Mouse (Mus musculus) yolk sac, embryonic 10.5 days (tissue): ENCODE results near the gene Xaf1.

Experiments used
- DNase-seq: peaks from one replicate; pipeline ENCODE4 v3.0.0-alpha.2; 2017; ENCODE audit warnings: low spot score

Gene Xaf1

GRCm38 (mm10) chr11:72301334-72301733, at the start of gene Xaf1:
TSS of gene Xaf1 (plus strand) at chr11:72301629.
- peak; percentile 15 for DNase-seq

GRCm38 (mm10) chr11:72255629-72256028, 45.8 kb upstream of the Xaf1 start:
- DNase-seq: no peak

DNA sequence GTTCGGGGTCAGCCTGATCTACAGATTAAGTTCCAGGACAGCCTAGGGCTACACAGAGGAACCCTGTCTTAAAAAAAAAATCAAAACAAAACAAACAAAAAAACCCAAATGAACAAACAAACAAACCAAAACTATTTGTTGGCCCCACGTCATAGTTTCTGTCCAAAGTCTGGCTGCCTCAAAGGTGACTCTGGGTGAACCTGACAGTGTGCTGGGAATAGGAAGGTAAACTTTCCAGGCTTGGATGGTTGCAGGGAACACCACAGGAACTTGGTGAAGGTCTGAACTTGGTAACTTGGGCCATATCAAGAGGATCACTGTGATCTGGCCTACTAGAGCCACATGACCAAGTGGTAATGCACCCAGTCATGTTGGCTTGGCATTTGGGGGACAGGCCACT, 45.0 kb upstream of the Xaf1 start:
- no peak for DNase-seq

DNA sequence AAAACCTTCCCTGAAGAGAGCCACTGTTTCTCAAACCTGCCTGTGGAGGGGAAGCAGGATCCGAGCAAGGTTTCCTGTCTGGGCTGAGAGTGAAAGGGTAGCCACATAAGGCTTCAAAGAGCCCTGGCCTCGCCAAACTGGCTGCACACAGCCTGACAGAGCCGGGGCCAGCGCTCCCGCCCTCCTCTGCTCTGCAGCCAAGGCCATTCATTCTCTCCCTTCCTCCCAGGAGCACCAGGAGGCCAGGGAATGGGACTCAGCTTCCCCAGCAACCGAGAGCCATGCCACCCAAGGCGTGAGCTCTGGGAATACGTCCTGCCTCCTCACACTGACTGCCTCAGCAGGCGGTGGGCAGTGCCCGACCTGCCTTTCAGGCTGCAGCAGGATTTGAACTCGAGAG, 35.9 kb upstream of the Xaf1 start:
- DNase-seq: no peak

- DNase-seq: peak; percentile 38
Observed at GRCm38 (mm10) chr11:72266207-72266959, 35.0 kb upstream of the Xaf1 start.

DNA sequence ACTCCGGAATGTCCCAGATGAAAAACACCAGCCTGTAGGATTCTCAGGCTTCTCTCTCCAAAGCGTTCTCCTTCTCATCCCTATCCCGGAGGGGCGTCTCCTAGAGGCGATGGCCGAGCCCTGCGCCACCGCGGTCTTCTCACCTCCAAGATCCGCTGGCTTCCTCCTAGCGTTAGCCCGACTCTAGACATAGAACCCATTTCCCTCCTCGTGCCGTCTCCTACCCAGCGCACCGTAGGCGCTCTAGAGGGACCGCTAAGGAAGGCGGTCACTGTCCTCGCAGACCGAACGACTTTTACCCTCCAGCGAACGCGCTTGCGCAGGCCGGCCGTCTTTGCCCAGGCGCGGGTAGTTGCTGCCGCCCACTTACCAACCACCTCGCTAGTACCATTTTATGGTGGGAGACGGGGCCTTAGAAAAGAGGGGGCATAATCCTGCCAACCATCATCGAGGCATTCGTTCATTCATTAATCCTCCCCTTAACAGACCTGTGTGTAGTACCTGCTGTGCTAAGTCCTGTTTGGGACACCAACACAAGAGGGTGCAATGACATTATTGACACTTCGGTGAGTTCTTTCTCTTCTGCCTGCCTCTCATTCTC, 34.4 kb upstream of the Xaf1 start, which contains the start of gene Slc13a5:
Gene Slc13a5, minus strand, starts transcription at position 263 of the 601 bp plus-strand sequence.
- DNase-seq: no peak

GRCm38 (mm10) chr11:72271761-72272160, 29.7 kb upstream of the Xaf1 start:
- no peak for DNase-seq

- no peak for DNase-seq
Observed at GRCm38 (mm10) chr11:72273341-72273740, 28.1 kb upstream of the Xaf1 start.

- no peak for DNase-seq
Observed at GRCm38 (mm10) chr11:72281143-72281851, 20.1 kb upstream of the Xaf1 start.

DNA sequence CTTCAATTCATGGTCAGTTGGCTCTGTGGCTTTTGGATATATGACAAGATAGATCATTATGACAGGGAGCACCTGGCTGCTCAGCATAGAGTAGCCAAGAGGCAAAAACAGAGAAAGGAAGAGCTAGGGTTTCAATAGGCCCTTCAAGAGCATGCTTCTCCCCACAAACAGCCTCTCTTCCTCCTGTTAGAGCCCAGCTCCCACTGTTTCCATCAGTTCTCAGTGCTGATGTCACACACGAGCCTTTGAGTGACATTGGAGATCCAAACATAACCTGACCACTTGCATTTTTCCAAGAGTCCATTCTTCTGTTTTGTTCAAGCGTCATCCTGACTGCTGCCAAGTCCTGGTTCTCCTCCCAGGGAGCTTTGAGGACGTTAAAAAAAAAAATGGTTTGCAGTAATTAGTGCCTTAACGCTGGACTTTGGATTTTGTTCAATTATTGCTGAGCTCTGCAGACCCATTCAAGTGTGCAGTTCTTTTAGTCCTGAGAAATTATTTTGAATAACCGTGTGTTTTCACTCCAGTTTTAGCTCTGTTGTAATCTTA, 19.5 kb upstream of the Xaf1 start:
- no peak for DNase-seq

- no peak for DNase-seq
Observed at GRCm38 (mm10) chr11:72283486-72284224, 17.8 kb upstream of the Xaf1 start.

- DNase-seq: no peak
Observed at GRCm38 (mm10) chr11:72284532-72285182, 16.8 kb upstream of the Xaf1 start.

DNA sequence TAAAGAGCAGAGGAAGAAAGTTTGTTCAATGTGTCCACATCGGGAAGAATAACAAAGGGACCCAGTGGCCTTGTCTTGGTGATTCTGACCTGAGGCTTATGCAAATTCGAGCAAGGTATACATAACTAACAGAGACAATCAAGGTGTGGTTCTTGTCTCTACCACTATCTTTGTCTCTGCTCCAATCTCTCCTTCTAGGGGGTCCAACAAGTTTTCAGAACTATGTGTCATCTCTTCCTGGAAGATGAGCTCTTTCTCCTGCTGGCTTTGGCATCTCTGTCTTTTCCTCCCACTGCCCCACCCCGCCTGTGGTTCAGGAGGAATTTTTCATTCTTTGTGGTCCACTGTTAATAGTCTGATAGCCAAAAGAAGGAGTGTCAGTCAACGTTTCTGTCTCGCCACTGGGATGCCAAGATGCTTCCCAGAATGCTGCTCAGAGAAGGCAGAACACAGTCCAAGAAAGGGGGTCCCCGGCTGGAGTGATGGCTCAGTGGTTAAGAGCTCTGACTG, 15.4 kb upstream of the Xaf1 start:
- no peak for DNase-seq

- no peak for DNase-seq
Observed at GRCm38 (mm10) chr11:72286651-72287050, 14.8 kb upstream of the Xaf1 start.

- DNase-seq: no peak
Observed at GRCm38 (mm10) chr11:72287126-72287525, 14.3 kb upstream of the Xaf1 start.

DNA sequence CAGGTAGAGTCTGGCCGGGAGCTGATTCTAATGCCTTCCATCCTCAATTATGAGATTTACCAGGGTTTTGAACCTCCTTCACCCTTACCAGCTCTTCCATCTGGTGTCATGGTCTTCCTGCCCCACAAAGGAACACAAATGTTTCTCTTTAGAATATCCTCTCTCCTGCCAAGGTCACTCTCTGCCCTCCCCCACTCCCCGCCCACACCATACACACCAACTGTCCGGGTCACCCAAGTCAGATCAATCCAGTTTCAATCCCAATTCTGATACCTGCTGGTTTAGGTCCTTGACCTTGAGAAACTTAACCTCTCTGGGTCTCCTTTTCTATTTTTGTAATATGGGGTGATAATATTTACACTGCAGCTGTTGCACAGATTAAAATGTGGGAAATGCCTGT, 13.9 kb upstream of the Xaf1 start:
- no peak for DNase-seq

DNA sequence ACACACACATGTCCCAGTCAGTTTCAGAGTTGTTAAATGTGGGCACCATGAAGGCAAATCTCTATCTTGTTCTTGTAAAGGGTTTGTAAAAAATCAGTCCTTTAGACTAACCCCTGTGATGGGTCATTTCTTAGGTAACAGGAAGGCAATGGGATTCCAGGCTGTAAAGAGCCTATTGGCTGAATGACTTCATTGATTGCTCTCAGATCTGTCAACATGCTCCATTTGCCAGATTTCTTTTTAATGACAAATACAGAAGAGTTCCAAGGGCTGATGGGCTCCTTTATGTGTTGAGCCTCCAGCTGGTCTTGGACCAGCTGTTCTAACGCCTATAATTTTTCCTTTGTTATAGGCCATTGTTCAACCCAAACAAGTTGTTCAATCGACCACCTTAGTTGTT, 8.3 kb upstream of the Xaf1 start:
- no peak for DNase-seq

GRCm38 (mm10) chr11:72302230-72302629, 801 bp downstream of the Xaf1 start:
- no peak for DNase-seq

DNA sequence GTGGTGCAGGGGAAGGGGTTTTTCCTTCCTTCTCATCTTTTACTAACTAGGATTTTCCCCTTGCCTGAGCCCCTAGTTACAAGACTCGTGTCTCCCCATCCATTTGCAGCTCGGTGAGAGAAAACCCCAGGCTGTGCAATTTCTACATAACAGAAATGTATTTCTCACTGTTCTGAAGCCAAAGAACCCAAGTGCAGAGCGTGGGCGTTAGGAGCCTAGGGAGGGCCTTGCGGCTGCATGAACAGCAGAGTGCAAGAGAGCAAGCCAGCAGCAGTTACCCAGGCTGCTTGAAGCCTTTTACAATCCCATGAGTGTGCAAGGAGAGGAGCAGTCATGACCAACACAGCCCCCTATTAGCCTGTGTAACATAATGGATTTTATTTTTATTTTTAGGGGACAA, 6.0 kb downstream of the Xaf1 start:
- no peak for DNase-seq

DNA sequence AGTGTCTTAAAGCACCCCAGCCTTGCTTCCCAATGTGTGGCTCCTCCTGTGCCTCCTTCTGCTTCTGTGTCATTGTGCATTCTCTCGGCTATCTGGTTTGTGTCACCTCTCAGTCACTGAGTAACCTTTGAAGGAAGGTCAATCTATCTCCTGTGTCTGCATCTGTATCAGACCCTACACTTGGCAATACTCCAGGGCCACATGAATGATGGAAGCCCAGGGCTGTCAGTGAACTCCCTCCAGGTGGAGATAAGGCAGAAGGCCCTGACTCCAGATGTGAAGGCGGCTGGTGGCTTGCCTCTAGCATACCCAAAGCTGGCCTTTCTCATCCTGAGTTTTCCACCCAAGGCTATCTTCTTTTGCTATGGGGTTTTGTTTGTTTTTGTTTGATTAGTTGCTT, 7.6 kb downstream of the Xaf1 start:
- DNase-seq: no peak

DNA sequence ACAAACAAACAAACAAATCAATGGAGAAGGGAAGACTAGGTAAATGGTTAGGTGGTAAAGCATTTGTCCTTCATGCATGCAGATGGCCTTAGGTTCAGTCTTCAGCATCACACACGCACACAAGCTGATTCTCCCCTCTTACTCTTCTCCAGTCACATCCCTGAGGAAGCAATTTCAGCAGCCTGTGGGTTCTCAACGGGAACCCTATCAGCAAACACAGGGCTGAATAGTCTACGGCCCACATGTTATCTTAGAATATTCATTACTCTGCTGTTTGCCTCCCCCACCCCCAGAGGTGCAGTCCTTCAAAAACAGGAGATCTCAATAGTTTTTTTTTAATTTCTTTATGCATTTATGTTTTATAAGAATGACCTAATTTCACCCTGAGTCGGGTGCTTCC, 9.1 kb downstream of the Xaf1 start:
- DNase-seq: no peak
